Mouse (Mus musculus): Measurements from ENCODE around the gene Commd9. TPM values are rescaled to one million over a fixed set of nuclear protein-coding genes. Genes with fewer than 3 reads are reported as not detected.

Gene Commd9
- polyA plus RNA-seq, 1 experiment from 2014 or later, result 56.4 TPM

DNA sequence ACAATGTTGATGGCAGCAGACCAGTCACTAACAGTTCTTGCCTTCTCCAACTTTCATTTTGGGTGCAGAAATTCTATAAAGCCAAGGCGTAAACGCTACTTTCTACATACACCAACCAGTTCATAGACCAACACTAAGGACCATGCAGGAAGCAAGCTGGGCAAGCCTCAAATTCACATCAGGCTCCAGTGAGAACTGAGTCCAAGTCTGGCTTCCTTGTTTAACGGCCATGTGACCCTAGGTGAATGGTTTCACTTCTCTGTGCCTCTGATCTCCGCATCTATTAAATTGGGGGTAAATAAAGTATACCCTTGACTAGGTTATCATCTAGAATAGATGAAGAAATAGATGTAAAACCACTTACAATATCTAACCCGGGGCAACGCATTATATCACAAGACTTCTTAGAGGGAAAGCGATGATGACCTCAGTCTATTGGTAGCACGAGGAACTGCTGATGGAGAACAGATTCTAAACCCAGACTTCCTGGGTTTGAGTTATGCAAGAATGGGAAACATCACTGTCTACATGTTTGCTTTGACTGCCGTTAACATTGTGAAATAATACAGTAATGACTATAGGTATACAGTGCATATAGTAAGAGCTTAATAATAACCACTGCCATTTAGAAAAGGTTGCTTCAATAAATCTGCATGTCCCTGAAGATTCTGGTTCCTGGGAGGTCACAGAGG lies 4.4 kb upstream of the Commd9 start:
- ATAC-seq (ENCODE audit: insufficient read depth, low FRiP score), result no peak
- Histone ChIP-seq H3K9me3 (replicated peaks; ENCODE audit: control insufficient read depth, low read length) (no peaks in the 10 kb centered on the region), H3K36me3 (ENCODE audit: control insufficient read depth, insufficient read depth, low read length) (no peaks in the 10 kb centered on the region), H3K4me2 (ENCODE audit: low read depth, low read length) (no peak overlapping the region), H3K9ac (ENCODE audit: low read length) (no peak overlapping the region), H3K4me3 (replicated peaks; ENCODE audit: low read length) (no peak overlapping the region), H3K27ac (ENCODE audit: low read length) (no peak overlapping the region), H3K27me3 (ENCODE audit: control insufficient read depth, insufficient read depth, low read length) (peaks cover 4% of the 10 kb centered on the region; the same call in 1 of the 2 replicates), H3K4me1 (ENCODE audit: control insufficient read depth, insufficient read depth, low read length) (peaks cover under 1% of the 10 kb centered on the region; the same call in 1 of the 2 replicates)
- 81% methylated on average over 9 of the region's 9 CpGs for WGBS

GRCm38 (mm10) chr2:101882998-101883397 lies 3.0 kb upstream of the Commd9 start, which contains the start of gene Prr5l:
Prr5l (minus strand) TSS chr2:101883027.
- peaks cover 4% of the 10 kb centered on the region; the same call in 1 of the 2 replicates for H3K27me3 ChIP-seq (ENCODE audit: control insufficient read depth, insufficient read depth, low read length)
- no peaks in the 10 kb centered on the region for H3K9me3 ChIP-seq (replicated peaks; ENCODE audit: control insufficient read depth, low read length)
- no peaks in the 10 kb centered on the region for H3K36me3 ChIP-seq (ENCODE audit: control insufficient read depth, insufficient read depth, low read length)
- no peak within 1 kb of the TSS for H3K27ac ChIP-seq (ENCODE audit: low read length)
- H3K4me3 ChIP-seq (replicated peaks; ENCODE audit: low read length), result no peak within 1 kb of the TSS
- no peak for ATAC-seq (ENCODE audit: insufficient read depth, low FRiP score)
- WGBS, result 43% methylated on average over 3 of the region's 3 CpGs
- no peak within 1 kb of the TSS for H3K4me2 ChIP-seq (ENCODE audit: low read depth, low read length)
- H3K4me1 ChIP-seq (ENCODE audit: control insufficient read depth, insufficient read depth, low read length), result peaks cover 4% of the 10 kb centered on the region
- H3K9ac ChIP-seq (ENCODE audit: low read length), result no peak within 1 kb of the TSS

DNA sequence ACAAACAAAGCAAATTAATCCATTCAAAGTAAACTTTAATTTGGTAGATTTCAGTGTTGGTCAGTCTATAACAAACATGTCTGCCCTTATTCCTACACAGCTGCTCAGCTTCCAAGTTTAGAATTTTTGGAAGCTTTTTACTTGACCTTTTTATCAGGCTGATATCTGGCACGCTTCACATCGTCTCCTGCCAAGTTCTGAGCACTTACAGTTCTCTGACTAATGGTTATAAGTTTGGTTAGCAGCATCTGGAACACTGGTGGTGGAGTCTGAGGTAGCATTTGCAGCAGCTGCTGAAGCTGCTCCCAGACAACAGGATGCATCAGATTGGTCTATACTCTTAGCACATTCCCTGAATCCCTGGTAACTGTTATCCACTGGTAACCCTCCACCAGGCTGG lies 1.8 kb upstream of the Commd9 start:
- no peaks in the 10 kb centered on the region for H3K27me3 ChIP-seq (ENCODE audit: control insufficient read depth, insufficient read depth, low read length)
- WGBS, result 50% methylated on average over 2 of the region's 2 CpGs

DNA sequence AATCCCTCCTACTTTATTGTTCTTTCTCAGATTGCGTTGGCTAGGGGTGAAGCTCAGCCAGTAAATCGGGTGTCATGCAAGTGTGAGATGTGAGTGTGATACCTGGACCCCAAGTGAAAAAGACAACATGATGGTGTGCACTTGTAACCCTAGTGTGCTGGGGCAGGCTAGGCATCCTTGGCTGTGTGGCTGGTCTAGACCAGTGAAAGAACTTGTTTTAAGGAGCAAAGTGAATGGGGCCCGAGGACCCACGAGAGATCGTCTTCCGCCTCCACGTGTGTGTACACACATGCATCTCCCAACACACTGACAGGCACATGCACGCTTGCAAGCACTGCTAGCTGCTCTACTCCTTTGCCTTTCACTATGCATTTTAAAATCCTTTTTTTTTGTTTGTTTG lies 2.8 kb downstream of the Commd9 start:
- WGBS, result 88% methylated on average over 8 of the region's 8 CpGs
- Histone ChIP-seq H3K36me3 (ENCODE audit: control insufficient read depth, insufficient read depth, low read length) (no peaks in the 10 kb centered on the region), H3K4me2 (ENCODE audit: low read depth, low read length) (no peak overlapping the region), H3K4me3 (replicated peaks; ENCODE audit: low read length) (no peak overlapping the region), H3K27me3 (ENCODE audit: control insufficient read depth, insufficient read depth, low read length) (no peaks in the 10 kb centered on the region), H3K27ac (ENCODE audit: low read length) (no peak overlapping the region), H3K9ac (ENCODE audit: low read length) (no peak overlapping the region), H3K4me1 (ENCODE audit: control insufficient read depth, insufficient read depth, low read length) (peaks cover 4% of the 10 kb centered on the region), H3K9me3 (replicated peaks; ENCODE audit: control insufficient read depth, low read length) (no peaks in the 10 kb centered on the region)
- ATAC-seq (ENCODE audit: insufficient read depth, low FRiP score), result no peak

More for the DNA sequence above, 1.8 kb upstream of the Commd9 start:
- Histone ChIP-seq H3K4me1 (ENCODE audit: control insufficient read depth, insufficient read depth, low read length) (peaks cover 4% of the 10 kb centered on the region), H3K9ac (ENCODE audit: low read length) (no peak overlapping the region), H3K4me2 (ENCODE audit: low read depth, low read length) (no peak overlapping the region), H3K4me3 (replicated peaks; ENCODE audit: low read length) (no peak overlapping the region), H3K36me3 (ENCODE audit: control insufficient read depth, insufficient read depth, low read length) (no peaks in the 10 kb centered on the region), H3K27ac (ENCODE audit: low read length) (no peak overlapping the region), H3K9me3 (replicated peaks; ENCODE audit: control insufficient read depth, low read length) (no peaks in the 10 kb centered on the region)
- no peak for ATAC-seq (ENCODE audit: insufficient read depth, low FRiP score)

GRCm38 (mm10) chr2:101891143-101891542 lies 5.1 kb downstream of the Commd9 start:
- WGBS, result 31% methylated on average over 7 of the region's 7 CpGs
- Histone ChIP-seq H3K4me2 (ENCODE audit: low read depth, low read length) (no peak overlapping the region), H3K27ac (ENCODE audit: low read length) (no peak overlapping the region)

GRCm38 (mm10) chr2:101894126-101894525 lies 8.1 kb downstream of the Commd9 start:
- Histone ChIP-seq H3K27me3 (ENCODE audit: control insufficient read depth, insufficient read depth, low read length) (no peaks in the 10 kb centered on the region), H3K36me3 (ENCODE audit: control insufficient read depth, insufficient read depth, low read length) (no peaks in the 10 kb centered on the region), H3K4me1 (ENCODE audit: control insufficient read depth, insufficient read depth, low read length) (no peaks in the 10 kb centered on the region), H3K9ac (ENCODE audit: low read length) (no peak overlapping the region), H3K9me3 (replicated peaks; ENCODE audit: control insufficient read depth, low read length) (no peaks in the 10 kb centered on the region), H3K4me3 (replicated peaks; ENCODE audit: low read length) (no peak overlapping the region), H3K4me2 (ENCODE audit: low read depth, low read length) (no peak overlapping the region), H3K27ac (ENCODE audit: low read length) (no peak overlapping the region)
- ATAC-seq (ENCODE audit: insufficient read depth, low FRiP score), result no peak
- WGBS, result 83% methylated on average over 3 of the region's 3 CpGs

More at GRCm38 (mm10) chr2:101891143-101891542, 5.1 kb downstream of the Commd9 start:
- Histone ChIP-seq H3K4me3 (replicated peaks; ENCODE audit: low read length) (no peak overlapping the region), H3K9me3 (replicated peaks; ENCODE audit: control insufficient read depth, low read length) (no peaks in the 10 kb centered on the region), H3K4me1 (ENCODE audit: control insufficient read depth, insufficient read depth, low read length) (peaks cover 4% of the 10 kb centered on the region), H3K27me3 (ENCODE audit: control insufficient read depth, insufficient read depth, low read length) (no peaks in the 10 kb centered on the region), H3K9ac (ENCODE audit: low read length) (no peak overlapping the region), H3K36me3 (ENCODE audit: control insufficient read depth, insufficient read depth, low read length) (no peaks in the 10 kb centered on the region)
- ATAC-seq (ENCODE audit: insufficient read depth, low FRiP score), result no peak

DNA sequence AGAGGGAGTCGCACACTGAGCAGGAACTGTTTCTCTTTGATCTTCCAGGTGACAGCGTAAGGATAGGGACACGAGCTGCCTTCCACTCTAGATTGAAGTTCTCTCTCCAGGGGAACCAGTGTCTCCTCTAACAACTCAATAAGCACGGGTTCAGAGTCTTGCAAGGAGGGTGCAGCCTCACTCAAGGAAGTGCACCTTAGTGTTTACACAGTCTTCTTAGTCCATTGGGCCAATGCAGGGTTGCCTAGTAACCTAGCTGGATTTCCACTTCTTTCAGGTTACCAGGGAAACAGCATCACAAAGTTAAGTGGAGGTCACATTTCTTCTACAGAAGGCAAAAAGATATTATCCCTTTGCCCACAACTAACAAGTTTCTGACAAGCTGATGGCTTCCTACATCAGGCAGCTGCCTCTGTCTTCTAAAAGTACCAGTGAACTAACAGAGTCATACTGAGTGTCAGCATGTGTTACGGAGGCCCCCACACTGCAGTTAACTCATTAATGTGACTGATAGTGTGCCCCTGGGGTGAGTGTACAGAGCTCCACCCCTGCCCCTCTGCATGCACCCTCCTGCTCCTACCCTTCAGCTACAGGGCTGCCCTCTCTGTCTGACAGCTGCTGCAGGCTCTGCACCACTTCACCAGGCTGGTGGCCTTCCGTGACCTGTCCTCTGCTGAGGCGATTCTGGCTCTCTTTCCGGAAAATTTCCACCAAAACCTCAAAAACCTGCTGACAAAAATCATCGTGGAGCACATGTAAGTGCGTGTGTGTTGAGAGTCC lies 10.6 kb downstream of the Commd9 start:
- Histone ChIP-seq H3K9me3 (replicated peaks; ENCODE audit: control insufficient read depth, low read length) (no peaks in the 10 kb centered on the region), H3K4me2 (ENCODE audit: low read depth, low read length) (no peak overlapping the region), H3K4me3 (replicated peaks; ENCODE audit: low read length) (no peak overlapping the region), H3K27me3 (ENCODE audit: control insufficient read depth, insufficient read depth, low read length) (no peaks in the 10 kb centered on the region), H3K9ac (ENCODE audit: low read length) (no peak overlapping the region), H3K4me1 (ENCODE audit: control insufficient read depth, insufficient read depth, low read length) (no peaks in the 10 kb centered on the region), H3K36me3 (ENCODE audit: control insufficient read depth, insufficient read depth, low read length) (no peaks in the 10 kb centered on the region), H3K27ac (ENCODE audit: low read length) (no peak overlapping the region)
- WGBS, result 61% methylated on average over 10 of the region's 10 CpGs
- ATAC-seq (ENCODE audit: insufficient read depth, low FRiP score), result no peak

- no peaks in the 10 kb centered on the region for H3K27me3 ChIP-seq (ENCODE audit: control insufficient read depth, insufficient read depth, low read length)
- no peaks in the 10 kb centered on the region for H3K36me3 ChIP-seq (ENCODE audit: control insufficient read depth, insufficient read depth, low read length)
- H3K4me1 ChIP-seq (ENCODE audit: control insufficient read depth, insufficient read depth, low read length), result peaks cover 5% of the 10 kb centered on the region
- no peak for ATAC-seq (ENCODE audit: insufficient read depth, low FRiP score)
- H3K4me2 ChIP-seq (ENCODE audit: low read depth, low read length), result no peak overlapping the region
- H3K27ac ChIP-seq (ENCODE audit: low read length), result no peak overlapping the region
- H3K9ac ChIP-seq (ENCODE audit: low read length), result no peak overlapping the region
- H3K4me3 ChIP-seq (replicated peaks; ENCODE audit: low read length), result no peak overlapping the region
- 81% methylated on average over 4 of the region's 4 CpGs for WGBS
- H3K9me3 ChIP-seq (replicated peaks; ENCODE audit: control insufficient read depth, low read length), result no peaks in the 10 kb centered on the region
Measured at GRCm38 (mm10) chr2:101902196-101902595, 16.1 kb downstream of the Commd9 start.

Data from stomach, embryonic 16.5 days (tissue).